Mouse (Mus musculus) heart, embryonic 13.5 days (tissue): ENCODE results near the gene Rilpl1. TPM values are rescaled to one million over a fixed set of nuclear protein-coding genes. Genes with fewer than 3 reads are reported as not detected.

Source experiments
- ATAC-seq: fragments of 200-750 bp; cut with Nextera tagmentation; 2 replicates; pipeline ENCODE4 v1.8.0; 2017; ENCODE audit warnings: moderate TSS enrichment; ENCODE audit not compliant: insufficient number of reproducible peaks, low FRiP score, low TSS enrichment; ENCODE audit errors: extremely low read depth
- H3K27ac ChIP-seq: fragments of 300-500 bp; sonication (generic); replicated peaks from 2 replicates; pipeline ENCODE4 v1.5.1; 2015; ENCODE audit warnings: moderate library complexity, mild to moderate bottlenecking, inconsistent platforms
- H3K27me3 ChIP-seq: fragments of 300-500 bp; sonication (generic); replicated peaks from 2 replicates; pipeline ENCODE4 v1.6.1; 2015; ENCODE audit warnings: mild to moderate bottlenecking, inconsistent platforms
- H3K36me3 ChIP-seq: fragments of 300-500 bp; sonication (generic); 2 replicates; pipeline ENCODE4 v1.6.1; 2015; ENCODE audit warnings: mild to moderate bottlenecking, inconsistent platforms
- H3K4me1 ChIP-seq: fragments of 300-500 bp; sonication (generic); 2 replicates; pipeline ENCODE4 v1.6.1; 2015; ENCODE audit warnings: inconsistent platforms
- H3K4me2 ChIP-seq: fragments of 300-500 bp; sonication (generic); 2 replicates; pipeline ENCODE4 v1.6.1; 2015; ENCODE audit warnings: inconsistent platforms, mild to moderate bottlenecking, moderate library complexity
- H3K4me3 ChIP-seq: fragments of 300-500 bp; sonication (generic); 2 replicates; pipeline ENCODE4 v1.5.1; 2015; ENCODE audit warnings: moderate library complexity, mild to moderate bottlenecking, inconsistent platforms
- H3K9ac ChIP-seq: fragments of 300-500 bp; sonication (generic); 2 replicates; pipeline ENCODE4 v1.6.1; 2015; ENCODE audit warnings: inconsistent platforms, mild to moderate bottlenecking, moderate library complexity
- H3K9me3 ChIP-seq: fragments of 300-500 bp; sonication (generic); 2 replicates; pipeline ENCODE4 v1.6.1; 2016; ENCODE audit warnings: inconsistent platforms
- WGBS: fragments of 180-500 bp; shearing (Covaris S2); methylation state at CpG from one replicate; pipeline ENCODE4 v1.1.7; 2015; ENCODE audit warnings: mixed read lengths; 5-methylcytosine and 5-hydroxymethylcytosine counted together
- polyA plus RNA-seq: library from polyadenylated mRNA; unstranded; fragments of >200 nt; fragmentation: Nextera tagmentation; extraction: Ambion mirVana; gene quantifications from 2 replicates; pipeline ENCODE4 v1.2.1, GENCODE M21; 2015

Rilpl1 gene
- polyA plus RNA-seq, 1 experiment from 2014 or later, result 21.8 TPM

DNA sequence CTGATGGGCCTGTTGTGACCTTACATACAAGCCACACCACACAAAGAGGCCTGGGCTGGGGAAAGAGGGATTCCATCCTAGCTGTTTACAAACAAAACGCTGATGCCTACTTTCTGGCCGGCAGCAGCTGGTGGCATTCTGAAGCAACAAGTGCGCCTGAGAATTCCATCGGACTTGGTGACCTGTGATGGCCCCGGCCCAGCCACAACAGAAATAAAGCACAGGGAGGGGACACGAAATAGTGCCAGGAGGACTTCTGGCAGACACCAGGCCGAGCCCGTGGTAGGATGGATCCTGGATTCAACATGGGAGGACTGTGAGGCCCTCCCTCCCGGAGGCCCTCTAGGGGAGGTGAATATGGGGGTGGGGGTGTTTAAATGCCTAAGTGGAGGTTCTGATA, 2.4 kb downstream of the Rilpl1 start:
- no peak for ATAC-seq
- WGBS, result 24% methylated on average over 9 of the region's 9 CpGs

DNA sequence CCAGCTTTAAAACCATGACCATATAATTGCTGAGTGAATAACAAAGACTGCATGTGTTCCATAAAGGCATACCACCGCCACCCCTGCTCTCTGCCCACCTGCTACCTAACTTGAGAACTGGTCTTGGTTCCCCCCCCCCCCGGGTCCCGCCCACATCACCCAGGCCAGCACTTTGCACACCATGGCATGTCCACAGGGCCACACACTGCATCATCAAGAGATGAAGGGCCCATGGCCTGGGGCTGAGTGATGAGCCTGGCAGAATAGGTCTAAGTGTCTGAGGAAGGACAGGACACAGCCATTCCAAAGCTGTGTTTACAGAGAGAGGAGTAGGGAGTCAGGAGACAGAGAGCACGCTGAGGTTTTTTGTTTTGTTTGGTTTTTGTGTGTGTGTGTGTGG, 2.8 kb downstream of the Rilpl1 start:
- Histone ChIP-seq H3K9me3 (peaks cover 2% of the 10 kb centered on the region; the same call in 1 of the 2 replicates), H3K27ac (peak overlapping the region; percentile 91), H3K9ac (peak overlapping the region; percentile 92), H3K4me3 (peak overlapping the region; percentile 89), H3K4me1 (peaks cover 42% of the 10 kb centered on the region), H3K36me3 (peaks cover 35% of the 10 kb centered on the region), H3K27me3 (no peaks in the 10 kb centered on the region), H3K4me2 (peak overlapping the region; percentile 92)
- WGBS, result 74% methylated on average over 4 of the region's 4 CpGs
- ATAC-seq, result no peak

More for the DNA sequence above, 2.4 kb downstream of the Rilpl1 start:
- Histone ChIP-seq H3K4me1 (peaks cover 42% of the 10 kb centered on the region), H3K27ac (peak overlapping the region; percentile 91), H3K4me3 (peak overlapping the region; percentile 89), H3K9me3 (no peaks in the 10 kb centered on the region), H3K9ac (peak overlapping the region; percentile 92), H3K4me2 (peak overlapping the region; percentile 92), H3K36me3 (peaks cover 30% of the 10 kb centered on the region), H3K27me3 (no peaks in the 10 kb centered on the region)

DNA sequence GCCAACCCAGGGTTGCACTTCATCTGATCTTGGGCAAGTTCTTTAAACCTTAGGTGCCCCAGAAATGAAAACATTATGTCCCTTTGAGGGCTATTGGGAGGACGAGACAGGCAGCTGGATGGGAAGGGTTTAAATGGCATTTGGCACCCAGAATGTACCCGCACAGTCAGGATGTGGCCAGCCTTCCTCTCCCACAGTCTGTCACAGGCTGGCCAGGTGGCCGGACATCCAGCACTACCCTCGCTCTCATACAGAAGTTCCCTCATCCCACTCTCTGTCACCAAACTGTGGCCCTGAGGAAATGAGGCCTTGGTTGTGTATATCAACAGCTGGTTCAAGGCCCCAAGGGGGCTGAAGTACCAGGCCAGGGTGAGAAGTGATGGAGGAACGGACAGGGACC, 6.2 kb downstream of the Rilpl1 start:
- Histone ChIP-seq H3K4me2 (no peak overlapping the region), H3K27me3 (no peaks in the 10 kb centered on the region), H3K4me3 (no peak overlapping the region), H3K36me3 (peaks cover 61% of the 10 kb centered on the region), H3K27ac (no peak overlapping the region), H3K4me1 (peaks cover 21% of the 10 kb centered on the region), H3K9me3 (peaks cover 3% of the 10 kb centered on the region; the same call in 1 of the 2 replicates), H3K9ac (no peak overlapping the region)
- 85% methylated on average over 5 of the region's 5 CpGs for WGBS
- no peak for ATAC-seq

DNA sequence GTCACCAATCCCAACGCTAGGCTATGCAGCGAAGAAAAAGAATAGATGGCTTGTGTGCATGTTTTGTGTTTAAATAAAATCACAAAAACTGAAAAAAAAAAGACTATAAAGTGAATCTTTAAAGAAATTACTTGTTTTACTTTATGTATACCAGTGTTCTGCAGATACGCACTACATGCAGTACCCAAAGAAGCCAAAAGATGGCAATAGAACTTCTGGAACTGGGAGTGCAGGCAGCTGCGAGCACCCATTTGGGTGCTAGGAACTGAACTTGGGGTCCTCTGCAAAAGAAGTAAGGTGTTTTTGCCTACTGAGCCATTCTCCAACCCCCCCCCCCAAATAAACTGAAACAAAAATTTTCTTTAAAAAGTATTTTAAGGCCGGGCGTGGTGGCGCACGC, 8.2 kb downstream of the Rilpl1 start:
- Histone ChIP-seq H3K27me3 (no peaks in the 10 kb centered on the region), H3K4me3 (no peak overlapping the region), H3K9ac (no peak overlapping the region), H3K27ac (no peak overlapping the region), H3K9me3 (peaks cover 3% of the 10 kb centered on the region; the same call in 1 of the 2 replicates), H3K4me1 (peaks cover 2% of the 10 kb centered on the region; the same call in 1 of the 2 replicates), H3K36me3 (peaks cover 80% of the 10 kb centered on the region), H3K4me2 (no peak overlapping the region)
- no peak for ATAC-seq
- 94% methylated on average over 8 of the region's 8 CpGs for WGBS

DNA sequence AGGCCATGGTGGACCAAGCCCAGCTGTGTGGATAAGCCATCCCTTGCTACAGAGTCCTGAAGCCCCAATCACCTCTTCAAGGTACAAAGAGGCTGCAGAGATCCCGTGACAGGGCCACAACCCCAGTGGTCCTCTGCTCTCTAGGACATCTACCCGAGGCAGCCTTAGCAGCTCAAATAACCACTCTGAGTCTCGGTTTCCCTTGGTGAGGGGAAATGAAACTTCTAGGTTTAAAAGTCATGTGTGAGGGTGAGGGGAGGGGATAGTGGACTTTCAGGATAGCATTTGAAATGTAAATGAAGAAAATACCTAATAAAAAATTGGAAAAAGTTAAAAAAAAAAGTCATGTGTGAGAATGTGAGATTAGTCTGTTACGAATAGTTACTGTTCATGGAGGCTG, 9.6 kb downstream of the Rilpl1 start:
- 75% methylated on average over 4 of the region's 4 CpGs for WGBS
- no peaks in the 10 kb centered on the region for H3K4me1 ChIP-seq
- H3K36me3 ChIP-seq, result peaks cover 86% of the 10 kb centered on the region
- H3K4me3 ChIP-seq, result no peak overlapping the region
- H3K9me3 ChIP-seq, result peaks cover 3% of the 10 kb centered on the region; the same call in 1 of the 2 replicates
- no peak overlapping the region for H3K4me2 ChIP-seq
- no peak overlapping the region for H3K27ac ChIP-seq
- ATAC-seq, result no peak
- no peak overlapping the region for H3K9ac ChIP-seq
- no peaks in the 10 kb centered on the region for H3K27me3 ChIP-seq

DNA sequence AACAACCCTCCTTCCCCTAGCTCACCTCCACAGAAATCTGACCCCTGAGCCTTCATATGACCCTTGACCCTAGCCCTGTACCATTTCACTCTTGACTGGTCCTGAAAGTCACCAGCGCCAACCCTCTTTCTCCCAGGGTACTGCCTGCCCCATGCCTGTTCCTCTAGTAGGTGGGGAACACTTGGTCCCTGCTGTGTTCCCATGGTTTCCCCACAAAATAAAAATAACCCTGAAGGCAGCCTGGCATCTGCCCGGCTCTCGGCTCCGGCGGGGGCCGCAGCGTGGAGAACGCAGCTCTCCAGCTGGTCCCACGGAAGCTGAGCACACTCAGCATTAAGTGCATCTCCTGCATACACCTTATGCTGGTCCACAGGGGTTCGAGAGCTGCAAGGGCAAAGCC, 12.5 kb downstream of the Rilpl1 start:
- peaks cover 85% of the 10 kb centered on the region for H3K36me3 ChIP-seq

DNA sequence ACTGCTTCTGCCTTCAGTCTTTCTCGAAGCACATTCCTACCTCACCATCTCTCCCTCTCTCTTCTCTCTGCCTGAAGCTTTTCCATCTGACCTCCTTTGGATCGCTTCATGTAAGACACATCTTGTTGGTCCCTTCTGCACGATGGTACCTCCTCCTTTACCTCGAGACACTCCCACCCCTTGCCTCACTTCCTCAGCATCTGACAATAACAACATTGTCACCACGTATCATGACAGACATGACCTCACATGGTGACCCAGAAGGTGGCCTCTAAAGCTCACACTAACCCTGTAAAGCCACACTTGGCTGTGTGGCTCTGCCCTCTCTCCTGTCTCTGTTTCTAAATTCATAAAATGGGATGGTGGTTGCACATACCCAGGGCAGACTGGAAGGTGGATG, 15.4 kb downstream of the Rilpl1 start:
- peaks cover 91% of the 10 kb centered on the region for H3K36me3 ChIP-seq
- no peak overlapping the region for H3K27ac ChIP-seq
- H3K4me3 ChIP-seq, result no peak overlapping the region

More for the DNA sequence above, 12.5 kb downstream of the Rilpl1 start:
- Histone ChIP-seq H3K27me3 (no peaks in the 10 kb centered on the region), H3K4me3 (no peak overlapping the region), H3K27ac (no peak overlapping the region), H3K4me1 (no peaks in the 10 kb centered on the region), H3K9ac (no peak overlapping the region), H3K4me2 (no peak overlapping the region), H3K9me3 (peaks cover 3% of the 10 kb centered on the region; the same call in 1 of the 2 replicates)
- 80% methylated on average over 10 of the region's 10 CpGs for WGBS
- ATAC-seq, result no peak

DNA sequence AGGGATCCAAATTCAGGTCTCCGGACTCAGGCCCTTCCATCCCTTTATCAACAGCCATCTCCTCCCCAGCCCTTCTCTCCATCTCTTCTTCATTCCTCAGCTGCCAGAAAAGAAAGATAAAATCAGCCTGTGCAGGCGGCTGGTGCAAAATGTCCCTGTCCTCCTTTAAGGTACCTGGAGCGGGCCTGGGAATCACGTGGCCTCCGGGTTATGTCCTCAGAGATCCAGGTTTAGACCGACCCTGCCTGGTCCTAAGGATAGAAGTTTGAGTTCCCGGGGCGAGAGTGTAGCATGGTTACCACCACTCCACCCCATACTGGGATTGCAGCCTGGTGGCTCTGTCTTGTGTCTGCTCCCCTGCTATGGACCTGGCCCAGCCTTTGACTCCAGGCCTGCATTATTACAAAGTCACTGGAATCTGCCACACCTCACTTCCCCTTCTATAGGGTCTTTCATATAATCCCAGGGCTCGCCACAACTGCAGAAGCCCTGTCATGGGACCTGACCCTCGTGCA, 20.6 kb downstream of the Rilpl1 start:
- Histone ChIP-seq H3K36me3 (peaks cover 77% of the 10 kb centered on the region), H3K4me3 (no peak overlapping the region), H3K9me3 (no peaks in the 10 kb centered on the region), H3K9ac (no peak overlapping the region; the same call in 1 of the 2 replicates), H3K4me2 (no peak overlapping the region; the same call in 1 of the 2 replicates), H3K4me1 (peaks cover 24% of the 10 kb centered on the region), H3K27ac (peak overlapping the region; percentile 57), H3K27me3 (no peaks in the 10 kb centered on the region)
- ATAC-seq, result no peak
- WGBS, result 76% methylated on average over 10 of the region's 10 CpGs

More for the DNA sequence above, 15.4 kb downstream of the Rilpl1 start:
- peaks cover under 1% of the 10 kb centered on the region; the same call in 1 of the 2 replicates for H3K4me1 ChIP-seq
- no peaks in the 10 kb centered on the region for H3K9me3 ChIP-seq
- WGBS, result 78% methylated on average over 5 of the region's 5 CpGs
- no peak overlapping the region for H3K4me2 ChIP-seq
- no peak for ATAC-seq
- no peak overlapping the region for H3K9ac ChIP-seq
- H3K27me3 ChIP-seq, result no peaks in the 10 kb centered on the region

DNA sequence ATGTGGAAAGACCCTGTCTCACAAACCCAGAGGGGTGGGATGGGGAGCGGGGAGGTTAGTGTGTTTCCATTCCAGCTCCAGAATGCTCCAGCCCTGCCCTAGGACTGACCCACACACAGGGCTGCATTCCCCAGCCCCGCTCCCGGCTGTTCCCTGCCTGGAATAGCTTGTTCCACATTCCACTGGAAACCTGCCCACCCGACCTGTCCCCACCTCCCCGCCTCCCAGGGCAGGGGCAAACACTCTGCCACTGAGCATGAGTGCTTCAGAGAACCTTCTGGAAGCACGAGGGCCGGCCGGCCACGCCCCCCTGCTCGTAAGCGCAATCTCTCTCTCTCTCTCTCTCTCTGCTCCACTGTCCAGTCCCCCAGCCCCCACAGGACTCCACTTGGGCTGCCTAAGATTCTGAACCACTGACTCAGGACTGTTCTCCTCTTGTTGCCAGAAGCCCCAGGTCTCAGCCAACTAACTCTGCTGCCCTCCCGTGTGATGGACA, 21.4 kb downstream of the Rilpl1 start:
- H3K4me3 ChIP-seq, result no peak overlapping the region
- ATAC-seq, result peak; percentile 52; the same call in 1 of the 2 replicates
- WGBS, result 41% methylated on average over 12 of the region's 12 CpGs
- H3K36me3 ChIP-seq, result peaks cover 76% of the 10 kb centered on the region
- no peaks in the 10 kb centered on the region for H3K27me3 ChIP-seq
- H3K4me2 ChIP-seq, result peak overlapping the region; percentile 28
- peak overlapping the region; percentile 57 for H3K27ac ChIP-seq
- no peaks in the 10 kb centered on the region for H3K9me3 ChIP-seq
- peaks cover 24% of the 10 kb centered on the region for H3K4me1 ChIP-seq
- H3K9ac ChIP-seq, result 0 out of 2 replicates have a peak overlapping the region, but pooled peaks have one; percentile 1

DNA sequence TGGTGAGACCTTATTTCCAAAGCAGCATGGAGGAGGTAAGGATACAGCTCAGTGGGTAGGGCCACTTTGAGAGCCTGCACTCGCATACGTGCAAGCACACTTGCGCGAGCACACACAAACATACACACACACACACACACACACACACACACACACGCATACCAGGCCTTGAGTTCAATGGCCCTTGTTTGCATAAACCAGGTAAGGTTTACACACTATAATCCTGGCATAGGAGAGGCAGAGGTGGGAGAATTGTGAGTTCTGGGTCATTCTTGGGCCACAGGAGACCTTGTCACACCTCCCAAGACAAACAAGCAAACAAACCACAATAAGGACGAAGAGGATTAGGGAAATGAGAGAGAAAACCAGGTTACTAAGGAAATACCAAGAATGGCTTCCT, 22.0 kb downstream of the Rilpl1 start:
- 0 out of 2 replicates have a peak overlapping the region, but pooled peaks have one; percentile 10 for H3K9ac ChIP-seq
- no peak overlapping the region for H3K4me3 ChIP-seq
- H3K4me1 ChIP-seq, result peaks cover 24% of the 10 kb centered on the region
- no peaks in the 10 kb centered on the region for H3K9me3 ChIP-seq
- ATAC-seq, result no peak
- H3K36me3 ChIP-seq, result peaks cover 74% of the 10 kb centered on the region
- H3K4me2 ChIP-seq, result peak overlapping the region; percentile 28
- 91% methylated on average over 6 of the region's 6 CpGs for WGBS
- peak overlapping the region; percentile 57 for H3K27ac ChIP-seq
- H3K27me3 ChIP-seq, result no peaks in the 10 kb centered on the region

DNA sequence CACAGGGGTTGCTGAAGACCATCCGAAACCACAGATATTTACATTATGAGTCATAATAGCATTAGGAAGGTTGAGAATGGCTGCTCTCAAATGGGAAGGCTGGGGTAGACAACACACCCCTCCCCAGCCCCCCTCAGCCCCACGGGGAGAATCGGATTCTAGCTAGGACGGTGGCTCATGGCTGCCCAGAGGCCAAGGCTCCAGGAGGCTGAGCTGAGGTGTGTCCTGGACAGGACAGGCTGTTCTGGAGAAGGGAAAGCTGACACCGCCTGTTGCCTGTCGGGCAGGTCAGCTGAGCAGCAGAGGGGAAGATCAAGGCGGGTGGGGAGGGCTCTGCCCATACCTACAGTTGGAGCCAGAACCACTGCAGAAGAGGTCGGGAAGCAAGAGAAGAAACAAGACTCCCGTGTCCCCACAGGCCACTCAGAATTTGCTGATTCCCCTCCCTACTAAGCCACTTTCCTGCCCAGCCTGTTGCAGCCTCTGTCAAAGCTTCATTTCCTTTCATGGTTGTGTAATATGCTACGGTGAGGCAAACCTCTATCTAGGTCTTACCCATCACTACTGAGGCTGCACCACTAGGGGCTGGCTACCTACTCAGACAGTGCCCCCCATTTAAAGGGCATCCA, 24.3 kb downstream of the Rilpl1 start:
- Histone ChIP-seq H3K27me3 (no peaks in the 10 kb centered on the region), H3K9ac (no peak overlapping the region), H3K4me3 (no peak overlapping the region), H3K4me2 (no peak overlapping the region), H3K36me3 (peaks cover 76% of the 10 kb centered on the region), H3K4me1 (peaks cover 24% of the 10 kb centered on the region), H3K9me3 (no peaks in the 10 kb centered on the region), H3K27ac (no peak overlapping the region)
- ATAC-seq, result no peak
- 55% methylated on average over 9 of the region's 10 CpGs for WGBS
